26 mouse cellular contexts compared by ENCODE assay signal in genomic region chr12:51907543-51907942, GRCm38 (mm10).
"Had no signal": no experiment of that assay in that cellular context is flagged by ENCODE, and none has a peak within 500 bp of the region (broad histone marks: within the 10 kb centered on the region; RNA-seq: fewer than 3 reads in every experiment).

No protein-coding gene starts in this region.

- H3K9me3 ChIP-seq: hindbrain, embryonic 10.5 days; hindbrain, embryonic 12.5 days; intestine, embryonic 15.5 days; limb, embryonic 10.5 days; liver, embryonic 13.5 days; liver, embryonic 15.5 days had no signal

- H3K27ac ChIP-seq: gastrocnemius, adult 2 months; hindbrain, embryonic 10.5 days; hindbrain, embryonic 12.5 days; hindbrain, embryonic 14.5 days; intestine, embryonic 15.5 days; layer of hippocampus, adult 2 months; left cerebral cortex, adult 2 months; limb, embryonic 10.5 days; limb, embryonic 12.5 days; liver, embryonic 13.5 days; liver, embryonic 15.5 days had no signal

- DNase-seq: gastrocnemius, adult 2 months; gastrocnemius, postnatal 10 days; gastrocnemius, postnatal 25 days; heart, adult 18-20 months; heart, postnatal 36 days; kidney, adult 18-20 months; kidney, adult 8-10 months; kidney, postnatal 10 days; kidney, postnatal 25 days; kidney, postnatal 4 days; liver; liver, embryonic 13.5 days; liver, postnatal 0 days had no signal

- ATAC-seq: hindbrain, embryonic 16.5 days; inflammation-experienced regulatory T-cells, adult 6 months; intestine, embryonic 15.5 days; intestine, postnatal 0 days; liver, postnatal 0 days had no signal

- H3K27me3 ChIP-seq: hindbrain, embryonic 12.5 days; intestine, embryonic 15.5 days; limb, embryonic 12.5 days; liver, embryonic 13.5 days; liver, embryonic 15.5 days had no signal

- H3K36me3 ChIP-seq: intestine, embryonic 15.5 days had no signal

- H3K4me1 ChIP-seq: hindbrain, embryonic 10.5 days; hindbrain, embryonic 12.5 days; intestine, embryonic 15.5 days; limb, embryonic 10.5 days; limb, embryonic 12.5 days; liver, embryonic 13.5 days; liver, embryonic 15.5 days had no signal

- H3K4me2 ChIP-seq: hindbrain, embryonic 12.5 days; hindbrain, embryonic 14.5 days; intestine, embryonic 15.5 days; limb, embryonic 12.5 days; liver, embryonic 11.5 days; liver, embryonic 13.5 days; liver, embryonic 15.5 days had no signal

- H3K4me3 ChIP-seq: gastrocnemius, adult 2 months; hindbrain, embryonic 10.5 days; hindbrain, embryonic 12.5 days; intestine, embryonic 15.5 days; layer of hippocampus, adult 2 months; left cerebral cortex, adult 2 months; limb, embryonic 10.5 days; limb, embryonic 12.5 days; liver, embryonic 13.5 days; liver, embryonic 15.5 days had no signal

- H3K9ac ChIP-seq: hindbrain, embryonic 12.5 days; hindbrain, embryonic 14.5 days; intestine, embryonic 15.5 days; limb, embryonic 12.5 days; liver, embryonic 13.5 days; liver, embryonic 15.5 days; liver, postnatal 0 days had no signal
